Comparison of ENCODE assay signal across 32 mouse cellular contexts in the genomic region with DNA sequence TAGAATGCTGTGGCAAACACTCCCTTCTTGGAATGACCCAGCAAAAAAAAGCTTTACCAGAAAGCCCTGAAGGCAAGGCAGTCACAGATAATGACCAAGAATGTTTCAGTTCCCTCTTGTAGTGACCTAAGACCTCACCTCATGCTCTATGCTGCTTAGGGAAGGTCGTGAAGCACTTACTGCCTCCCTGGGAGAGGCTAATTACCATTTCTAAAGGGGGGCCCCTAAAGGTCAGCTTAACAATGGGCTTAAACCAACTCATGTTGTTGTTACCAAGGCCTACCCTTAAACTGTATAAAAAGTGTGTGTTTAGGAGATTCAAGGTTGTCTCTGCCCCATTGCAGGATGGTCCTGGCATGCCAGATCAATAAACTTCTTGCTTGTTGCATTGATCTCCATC. TPM values are rescaled to one million over a fixed set of nuclear protein-coding genes. Genes with fewer than 3 reads are reported as not detected.
DNase-seq lines count a peak whose midpoint lies in the region; ATAC-seq and TF ChIP-seq lines count a peak whose summit lies in the region.
"Had no signal": no experiment of that assay in that cellular context is flagged by ENCODE, and none has a peak within 500 bp of the region (broad histone marks: within the 10 kb centered on the region; RNA-seq: fewer than 3 reads in every experiment).

No protein-coding gene starts in this region.

- DNase-seq in embryo, embryonic 9.5 days (ENCODE audit: extremely low spot score): peak; percentile 1
- DNase-seq in embryo, embryonic 10 days (ENCODE audit: low spot score): no peak
- DNase-seq in ES-CJ7 (ENCODE audit: low read depth, low spot score) (peak; percentile 89), WW6 (ENCODE audit: low read depth, low spot score) (peak; percentile 26)
- no peak for DNase-seq in liver, postnatal 0 days
- DNase-seq: adrenal gland, postnatal 14 days; B cell, adult 2 months; cerebellum, adult 11 months; cerebellum, adult 2 months; cerebellum, adult 9-11 months; cerebellum, postnatal 25 days; gastrocnemius, postnatal 25 days; heart, adult 18-20 months; heart, postnatal 10 days; heart, postnatal 36 days; kidney, adult 2 months had no signal

- H3K27ac ChIP-seq in intestine, embryonic 16.5 days (ENCODE audit: low read length): no peak overlapping the region
- no peak overlapping the region for H3K27ac ChIP-seq in liver, postnatal 0 days (ENCODE audit: low read depth)
- H3K27ac ChIP-seq: embryonic facial prominence, embryonic 10.5 days; embryonic facial prominence, embryonic 13.5 days; forebrain, embryonic 12.5 days; forebrain, embryonic 15.5 days; heart, embryonic 15.5 days; hindbrain, embryonic 10.5 days; hindbrain, embryonic 14.5 days; hindbrain, postnatal 0 days had no signal

- no peak for ATAC-seq in intestine, embryonic 16.5 days
- no peak for ATAC-seq in liver, postnatal 0 days
- ATAC-seq: forebrain, embryonic 15.5 days; hindbrain, postnatal 0 days; inflammation-experienced regulatory T-cells, adult 6 months; intestine, postnatal 0 days; Patski had no signal

- WGBS in intestine, embryonic 16.5 days: 0% methylated on average over 1 of the region's 1 CpGs
- WGBS in liver, postnatal 0 days (ENCODE audit: insufficient replicate concordance): 4% methylated on average over 1 of the region's 1 CpGs

- no peaks in the 10 kb centered on the region for H3K9me3 ChIP-seq in intestine, embryonic 16.5 days (ENCODE audit: control insufficient read depth, low read length)
- H3K9me3 ChIP-seq in liver, postnatal 0 days (ENCODE audit: low read length): no peaks in the 10 kb centered on the region
- H3K9me3 ChIP-seq: embryonic facial prominence, embryonic 10.5 days; embryonic facial prominence, embryonic 13.5 days; forebrain, embryonic 15.5 days; G1E; heart, embryonic 12.5 days; heart, embryonic 15.5 days; hindbrain, embryonic 10.5 days had no signal

- TF ChIP-seq CTCF in liver, postnatal 0 days (IDR thresholded peaks at IDR 0.05; ENCODE audit: low read depth): no peak

- TF ChIP-seq EP300 in liver, postnatal 0 days (IDR thresholded peaks at IDR 0.05; ENCODE audit: low read depth): no peak

- H3K4me2 ChIP-seq in intestine, embryonic 16.5 days (ENCODE audit: low read depth, low read length): no peak overlapping the region
- H3K4me2 ChIP-seq in liver, postnatal 0 days (ENCODE audit: low read depth, low read length): no peak overlapping the region
- H3K4me2 ChIP-seq: embryonic facial prominence, embryonic 13.5 days; forebrain, embryonic 12.5 days; forebrain, embryonic 15.5 days; heart, embryonic 12.5 days; heart, embryonic 15.5 days; hindbrain, embryonic 14.5 days had no signal

- no peaks in the 10 kb centered on the region for H3K4me1 ChIP-seq in intestine, embryonic 16.5 days (ENCODE audit: control insufficient read depth, insufficient read depth, low read length)
- no peaks in the 10 kb centered on the region for H3K4me1 ChIP-seq in liver, postnatal 0 days (ENCODE audit: insufficient read depth)
- H3K4me1 ChIP-seq: embryonic facial prominence, embryonic 10.5 days; embryonic facial prominence, embryonic 13.5 days; forebrain, embryonic 12.5 days; forebrain, embryonic 15.5 days; heart, embryonic 12.5 days; heart, embryonic 15.5 days had no signal

- H3K4me3 ChIP-seq in intestine, embryonic 16.5 days (ENCODE audit: low read length): no peak overlapping the region
- H3K4me3 ChIP-seq in liver, postnatal 0 days (ENCODE audit: low read depth, low read length): no peak overlapping the region
- H3K4me3 ChIP-seq: embryonic facial prominence, embryonic 10.5 days; embryonic facial prominence, embryonic 13.5 days; erythroblast, embryonic 14.5 days; forebrain, embryonic 12.5 days; forebrain, embryonic 15.5 days; heart, embryonic 12.5 days; heart, embryonic 15.5 days; hindbrain, embryonic 10.5 days had no signal

- no peak overlapping the region for H3K9ac ChIP-seq in intestine, embryonic 16.5 days (ENCODE audit: low read depth, low read length)
- H3K9ac ChIP-seq in liver, postnatal 0 days (replicated peaks): no peak overlapping the region
- H3K9ac ChIP-seq: embryonic facial prominence, embryonic 13.5 days; forebrain, embryonic 12.5 days; forebrain, embryonic 15.5 days; heart, embryonic 12.5 days; heart, embryonic 15.5 days; hindbrain, embryonic 14.5 days had no signal

- no peaks in the 10 kb centered on the region for H3K36me3 ChIP-seq in intestine, embryonic 16.5 days (ENCODE audit: control insufficient read depth, insufficient read depth, low read length)
- H3K36me3 ChIP-seq in liver, postnatal 0 days (replicated peaks; ENCODE audit: insufficient read depth, low read length): no peaks in the 10 kb centered on the region
- H3K36me3 ChIP-seq: embryonic facial prominence, embryonic 10.5 days; embryonic facial prominence, embryonic 13.5 days; forebrain, embryonic 12.5 days; forebrain, embryonic 15.5 days; G1E; heart, embryonic 12.5 days; heart, embryonic 15.5 days; hindbrain, embryonic 10.5 days had no signal

- no peaks in the 10 kb centered on the region for H3K27me3 ChIP-seq in intestine, embryonic 16.5 days (replicated peaks; ENCODE audit: control insufficient read depth, insufficient read depth, low read length)
- no peaks in the 10 kb centered on the region for H3K27me3 ChIP-seq in liver, postnatal 0 days (ENCODE audit: insufficient read depth, low read length)
- H3K27me3 ChIP-seq: embryonic facial prominence, embryonic 13.5 days; forebrain, embryonic 15.5 days; heart, embryonic 12.5 days; heart, embryonic 15.5 days had no signal

RNA-seq across cellular contexts. Expression of a gene that starts 4.9 kb away (rescaled TPM):
- not detected in 2 replicates for polyA plus RNA-seq in intestine, embryonic 16.5 days (2015; fragmentation: Nextera tagmentation; extraction: Ambion mirVana)
- polyA plus RNA-seq in liver, postnatal 0 days (2015; fragmentation: Nextera tagmentation; extraction: Ambion mirVana): not detected in 2 replicates
- polyA plus RNA-seq: cerebellum, adult 2 months; embryonic facial prominence, embryonic 10.5 days; embryonic facial prominence, embryonic 13.5 days; erythroblast, embryonic 14.5 days; forebrain, embryonic 12.5 days; forebrain, embryonic 15.5 days; G1E; gonadal fat pad, adult 2 months; heart, embryonic 12.5 days; heart, embryonic 15.5 days; hindbrain, embryonic 10.5 days; hindbrain, embryonic 14.5 days; hindbrain, postnatal 0 days; inflammation-experienced regulatory T-cells, adult 6 months; intestine, postnatal 0 days; kidney, adult 2 months; Patski had no signal

RNA-seq across cellular contexts. Expression of a gene that starts 26.1 kb away (rescaled TPM):
- polyA plus RNA-seq in intestine, embryonic 16.5 days (2015; fragmentation: Nextera tagmentation; extraction: Ambion mirVana): 5.1 and 5.2 TPM in 2 replicates
- 1.5 and 1.6 TPM in 2 replicates for polyA plus RNA-seq in liver, postnatal 0 days (2015; fragmentation: Nextera tagmentation; extraction: Ambion mirVana)
- polyA plus RNA-seq: erythroblast, embryonic 14.5 days had no signal

RNA-seq across cellular contexts. Expression of a gene that starts 29.8 kb away (rescaled TPM):
- polyA plus RNA-seq in intestine, embryonic 16.5 days (2015; fragmentation: Nextera tagmentation; extraction: Ambion mirVana): 8.4 and 8.9 TPM in 2 replicates
- 1.4 and 1.5 TPM in 2 replicates for polyA plus RNA-seq in liver, postnatal 0 days (2015; fragmentation: Nextera tagmentation; extraction: Ambion mirVana)
- polyA plus RNA-seq: erythroblast, embryonic 14.5 days had no signal

Comparison
In these comparisons a context has a peak if more than half of its experiments do, and no peak if none do; other contexts are left out.
1. DNase-seq: peak in embryo, embryonic 9.5 days (single experiment), ES-CJ7 (single experiment) and WW6 (single experiment); none in embryo, embryonic 10 days (single experiment) and liver, postnatal 0 days (single experiment).